Mouse (Mus musculus): Measurements from ENCODE around the gene Atg5. TPM values are rescaled to one million over a fixed set of nuclear protein-coding genes. Genes with fewer than 3 reads are reported as not detected.
"Not testable (repeated sequence)": the region's sequence is repeated elsewhere in the genome, so short reads cannot be mapped to it uniquely, and the experiment has no call there.

Atg5 gene
- total RNA-seq (2014; rRNA removed): 17.0 and 22.4 TPM in 2 replicates
- polyA plus RNA-seq (2015; fragmentation: Nextera tagmentation; extraction: Ambion mirVana): 38.7 and 40.0 TPM in 2 replicates

GRCm38 (mm10) chr10:44268145-44268860 lies at the start of gene Atg5:
TSS of gene Atg5 (plus strand) at chr10:44268358.
- Histone ChIP-seq H3K27ac (ENCODE audit: low read depth, low read length) (peak within 1 kb of the TSS; percentile 76), H3K9ac (replicated peaks; ENCODE audit: low read length, poor library complexity, severe bottlenecking) (peak within 1 kb of the TSS; percentile 71), H3K4me3 (ENCODE audit: low read depth, low read length) (peak within 1 kb of the TSS; percentile 79), H3K9me3 (ENCODE audit: low read length) (no peaks in the 10 kb centered on the region), H3K4me2 (ENCODE audit: low read depth, low read length, poor library complexity, severe bottlenecking) (peak within 1 kb of the TSS; percentile 72), H3K27me3 (ENCODE audit: insufficient read depth, low read length) (no peaks in the 10 kb centered on the region), H3K4me1 (ENCODE audit: insufficient read depth, low read length) (0 out of 2 replicates have a peak, but pooled peaks cover 6% of the 10 kb centered on the region), H3K36me3 (ENCODE audit: insufficient read depth, low read length) (no peaks in the 10 kb centered on the region)
- ATAC-seq (ENCODE audit: low FRiP score) (peak; percentile 98), DNase-seq (ENCODE audit: low spot score) (peak; percentile 99)
- TF ChIP-seq CTCF (IDR thresholded peaks at IDR 0.05): peak; percentile 59
- under 1% methylated on average over 63 of the region's 63 CpGs for WGBS

GRCm38 (mm10) chr10:44219073-44219472 lies 49.1 kb upstream of the Atg5 start:
- H3K27ac ChIP-seq (ENCODE audit: low read depth, low read length); H3K4me3 ChIP-seq (ENCODE audit: low read depth, low read length); H3K36me3 ChIP-seq (ENCODE audit: insufficient read depth, low read length); H3K4me1 ChIP-seq (ENCODE audit: insufficient read depth, low read length); H3K9ac ChIP-seq (replicated peaks; ENCODE audit: low read length, poor library complexity, severe bottlenecking); H3K4me2 ChIP-seq (ENCODE audit: low read depth, low read length, poor library complexity, severe bottlenecking); H3K9me3 ChIP-seq (ENCODE audit: low read length); ATAC-seq (ENCODE audit: low FRiP score); H3K27me3 ChIP-seq (ENCODE audit: insufficient read depth, low read length): not testable (repeated sequence)
- WGBS: 9% methylated on average over 2 of the region's 2 CpGs
- TF ChIP-seq CTCF (IDR thresholded peaks at IDR 0.05): peak; percentile 66
- peak; percentile 40 for DNase-seq (ENCODE audit: low spot score)

DNA sequence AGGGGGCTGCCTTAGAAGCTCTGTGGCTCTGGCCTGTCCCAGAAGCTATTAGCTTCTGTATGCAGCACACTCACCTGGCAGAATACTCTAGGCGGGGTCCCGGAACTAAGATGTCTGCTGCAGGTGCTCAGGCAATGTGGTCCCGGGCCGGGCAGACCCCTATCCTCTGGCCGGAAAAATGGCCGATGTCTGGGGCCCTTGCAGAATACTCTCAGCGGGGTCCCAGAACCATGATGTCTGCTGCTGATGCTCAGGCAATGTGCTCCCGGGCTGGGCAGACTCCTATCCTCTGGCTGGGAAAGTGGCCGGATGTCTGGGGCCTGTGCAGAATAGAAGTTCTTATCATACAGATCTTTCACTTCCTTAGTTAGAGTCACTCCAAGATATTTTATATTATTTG lies 43.8 kb upstream of the Atg5 start:
- H3K27me3 ChIP-seq (ENCODE audit: insufficient read depth, low read length): no peaks in the 10 kb centered on the region
- WGBS: 98% methylated on average over 9 of the region's 9 CpGs
- no peak overlapping the region for H3K4me2 ChIP-seq (ENCODE audit: low read depth, low read length, poor library complexity, severe bottlenecking)
- H3K27ac ChIP-seq (ENCODE audit: low read depth, low read length): no peak overlapping the region
- H3K4me3 ChIP-seq (ENCODE audit: low read depth, low read length): no peak overlapping the region
- TF ChIP-seq CTCF (IDR thresholded peaks at IDR 0.05): no peak
- H3K9ac ChIP-seq (replicated peaks; ENCODE audit: low read length, poor library complexity, severe bottlenecking): no peak overlapping the region
- H3K4me1 ChIP-seq (ENCODE audit: insufficient read depth, low read length): no peaks in the 10 kb centered on the region
- no peaks in the 10 kb centered on the region for H3K36me3 ChIP-seq (ENCODE audit: insufficient read depth, low read length)
- ATAC-seq (ENCODE audit: low FRiP score) (no peak), DNase-seq (ENCODE audit: low spot score) (no peak)
- H3K9me3 ChIP-seq (ENCODE audit: low read length): no peaks in the 10 kb centered on the region; the same call in 1 of the 2 replicates

DNA sequence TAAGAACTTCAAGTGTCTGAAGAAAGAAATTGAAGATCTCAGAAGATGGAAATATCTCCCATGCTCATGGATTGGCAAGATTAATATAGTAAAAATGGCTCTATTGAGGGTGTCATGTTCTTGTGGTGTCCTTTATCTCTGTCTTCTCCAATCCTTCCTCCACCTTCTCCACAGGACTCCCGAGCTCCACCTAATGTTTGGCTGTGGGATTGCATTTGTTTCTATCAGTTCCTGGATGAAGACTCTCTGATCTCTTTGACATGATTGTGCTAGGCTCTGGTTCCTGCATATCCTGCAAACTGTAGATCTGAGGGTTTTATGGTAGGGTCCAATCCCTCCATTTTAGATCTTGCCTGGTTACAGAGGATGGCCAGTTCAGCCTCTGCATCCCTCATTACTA lies 34.8 kb upstream of the Atg5 start:
- peak; percentile 29 for TF ChIP-seq CTCF (IDR thresholded peaks at IDR 0.05)
- ATAC-seq (ENCODE audit: low FRiP score); H3K4me3 ChIP-seq (ENCODE audit: low read depth, low read length); H3K4me2 ChIP-seq (ENCODE audit: low read depth, low read length, poor library complexity, severe bottlenecking); DNase-seq (ENCODE audit: low spot score); H3K9ac ChIP-seq (replicated peaks; ENCODE audit: low read length, poor library complexity, severe bottlenecking); H3K4me1 ChIP-seq (ENCODE audit: insufficient read depth, low read length); H3K27ac ChIP-seq (ENCODE audit: low read depth, low read length); H3K9me3 ChIP-seq (ENCODE audit: low read length); H3K27me3 ChIP-seq (ENCODE audit: insufficient read depth, low read length); H3K36me3 ChIP-seq (ENCODE audit: insufficient read depth, low read length): not testable (repeated sequence)
- 5% methylated on average over 1 of the region's 1 CpGs for WGBS

DNA sequence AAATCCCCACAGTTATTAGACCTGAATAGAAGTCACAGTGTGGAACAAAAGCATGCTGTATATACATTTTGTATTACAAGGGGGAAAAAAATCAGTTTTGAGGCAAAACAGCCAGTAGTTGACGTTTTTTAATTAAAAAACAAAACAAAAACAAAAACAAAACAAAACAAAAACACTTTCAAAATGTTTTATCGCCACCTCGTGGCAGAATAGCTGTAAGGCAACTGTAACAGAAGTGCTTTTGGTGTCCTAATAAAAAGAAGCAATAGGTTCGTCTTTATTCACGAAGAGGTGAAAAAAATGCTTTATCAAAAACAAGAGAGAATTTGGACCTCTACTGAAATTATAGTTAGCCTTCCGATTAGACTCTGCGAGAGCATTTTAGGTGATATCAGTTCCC lies 32.9 kb upstream of the Atg5 start:
- H3K27me3 ChIP-seq (ENCODE audit: insufficient read depth, low read length); H3K36me3 ChIP-seq (ENCODE audit: insufficient read depth, low read length); H3K4me2 ChIP-seq (ENCODE audit: low read depth, low read length, poor library complexity, severe bottlenecking); H3K4me3 ChIP-seq (ENCODE audit: low read depth, low read length); H3K9ac ChIP-seq (replicated peaks; ENCODE audit: low read length, poor library complexity, severe bottlenecking); ATAC-seq (ENCODE audit: low FRiP score); H3K9me3 ChIP-seq (ENCODE audit: low read length); H3K4me1 ChIP-seq (ENCODE audit: insufficient read depth, low read length); H3K27ac ChIP-seq (ENCODE audit: low read depth, low read length): not testable (repeated sequence)
- peak; percentile 22 for DNase-seq (ENCODE audit: low spot score)
- WGBS: 34% methylated on average over 7 of the region's 7 CpGs
- TF ChIP-seq CTCF (IDR thresholded peaks at IDR 0.05): peak; percentile 68

DNA sequence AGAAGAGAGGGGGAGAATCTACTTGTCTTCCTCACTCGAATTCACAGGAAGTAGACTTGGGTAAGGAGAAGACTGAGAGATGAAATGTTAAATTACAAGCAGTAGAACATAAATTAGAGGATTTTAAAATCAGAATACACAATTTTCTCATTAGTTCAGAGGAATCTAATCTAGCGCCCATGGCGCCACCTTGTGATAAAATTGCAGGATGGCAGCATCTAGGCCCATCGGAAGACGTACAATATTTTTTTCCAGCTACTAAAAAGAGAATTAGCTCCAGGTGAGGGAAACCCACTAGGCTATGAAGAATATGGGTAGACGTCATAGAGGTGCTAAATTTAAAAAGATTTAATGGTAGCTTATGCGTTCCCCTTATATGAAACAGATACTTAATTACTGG lies 11.5 kb upstream of the Atg5 start:
- WGBS: 32% methylated on average over 7 of the region's 7 CpGs
- no peak overlapping the region for H3K9ac ChIP-seq (replicated peaks; ENCODE audit: low read length, poor library complexity, severe bottlenecking)
- H3K4me3 ChIP-seq (ENCODE audit: low read depth, low read length): no peak overlapping the region
- peak; percentile 50 for TF ChIP-seq CTCF (IDR thresholded peaks at IDR 0.05)
- H3K4me2 ChIP-seq (ENCODE audit: low read depth, low read length, poor library complexity, severe bottlenecking): no peak overlapping the region
- DNase-seq (ENCODE audit: low spot score) (peak; percentile 17), ATAC-seq (ENCODE audit: low FRiP score) (no peak)
- H3K27me3 ChIP-seq (ENCODE audit: insufficient read depth, low read length): no peaks in the 10 kb centered on the region
- H3K36me3 ChIP-seq (ENCODE audit: insufficient read depth, low read length): no peaks in the 10 kb centered on the region
- no peaks in the 10 kb centered on the region for H3K9me3 ChIP-seq (ENCODE audit: low read length)
- H3K4me1 ChIP-seq (ENCODE audit: insufficient read depth, low read length): no peaks in the 10 kb centered on the region
- no peak overlapping the region for H3K27ac ChIP-seq (ENCODE audit: low read depth, low read length)

All from midbrain, postnatal 0 days (tissue).